Mouse (Mus musculus): Measurements from ENCODE around the gene Xrcc1. TPM values are rescaled to one million over a fixed set of nuclear protein-coding genes. Genes with fewer than 3 reads are reported as not detected.
"Not testable (repeated sequence)": the region's sequence is repeated elsewhere in the genome, so short reads cannot be mapped to it uniquely, and the experiment has no call there.

The Xrcc1 gene
- polyA plus RNA-seq, 1 experiment = 32.5 TPM

DNA sequence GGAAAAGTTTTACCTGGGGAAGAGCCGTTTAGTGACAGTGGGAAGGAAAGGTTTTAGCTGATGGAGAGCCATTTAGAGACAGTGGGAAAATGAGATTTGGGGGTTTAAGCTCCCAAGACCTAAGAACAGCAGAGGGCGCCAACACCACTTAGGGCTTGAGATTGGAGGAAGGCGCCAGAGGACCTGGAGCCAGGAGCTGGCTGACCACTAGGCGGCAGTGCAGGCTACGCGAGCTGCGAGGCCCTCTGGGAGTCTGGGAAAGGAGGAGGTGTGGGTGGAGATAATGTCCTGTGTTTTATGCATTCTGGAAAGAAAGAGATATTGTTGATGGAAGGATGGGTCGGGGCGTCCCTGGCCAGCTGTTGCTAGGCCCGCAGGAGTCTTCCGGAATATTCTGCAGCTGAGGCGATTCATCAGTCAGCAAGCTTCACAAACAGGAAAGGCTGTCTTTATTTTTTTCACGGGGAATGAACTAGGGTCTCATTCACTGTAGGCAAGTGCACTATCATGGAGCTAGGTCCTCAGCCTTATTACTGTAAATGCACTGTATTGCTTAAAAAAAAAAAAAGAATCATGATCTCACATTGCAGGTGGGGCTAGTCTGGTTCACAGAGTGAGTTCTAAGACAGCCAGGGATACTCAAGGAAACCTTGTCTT is 55.0 kb downstream of the Xrcc1 start:
- DNase-seq (ENCODE audit: low spot score) = peak; percentile 89

DNA sequence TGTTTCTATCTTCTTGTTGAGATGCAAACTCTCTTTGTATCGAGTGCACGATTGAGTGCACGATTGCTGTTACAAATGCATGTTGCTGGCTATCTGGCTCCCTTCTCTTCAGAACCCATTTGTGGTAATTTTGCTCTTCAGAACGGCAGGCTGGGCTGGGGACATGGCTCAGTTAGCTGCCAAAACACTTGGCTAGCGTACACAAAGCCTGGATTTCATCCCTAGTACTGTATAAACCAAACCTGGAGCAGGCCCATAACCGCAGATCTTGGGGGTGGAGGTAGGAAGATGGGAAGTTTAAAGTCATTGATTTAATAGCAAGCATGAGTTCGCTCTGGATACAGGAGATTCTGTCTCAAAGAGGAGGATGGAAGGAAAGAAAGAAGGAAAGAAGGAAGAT is 59.5 kb downstream of the Xrcc1 start:
- no peak for DNase-seq (ENCODE audit: low spot score)

DNA sequence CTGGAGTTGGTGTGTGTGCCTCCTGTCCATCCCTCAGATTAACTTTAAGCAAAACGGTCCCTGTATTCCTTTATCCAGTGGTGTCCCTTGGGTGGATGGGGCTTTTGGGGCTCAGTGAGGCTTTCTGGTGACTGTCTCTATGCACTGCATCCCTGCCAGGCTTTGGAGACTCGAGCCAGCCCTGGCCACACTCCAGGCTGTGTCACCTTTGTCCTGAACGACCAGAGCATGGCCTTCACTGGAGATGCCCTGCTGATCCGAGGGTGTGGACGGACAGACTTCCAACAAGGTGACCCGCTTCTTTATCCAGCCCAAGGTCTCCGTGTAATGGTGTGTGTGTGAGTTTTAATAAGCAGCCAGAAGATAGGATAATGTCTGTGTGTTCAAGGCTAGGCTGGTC is 60.0 kb downstream of the Xrcc1 start:
- no peak for DNase-seq (ENCODE audit: low spot score)

DNA sequence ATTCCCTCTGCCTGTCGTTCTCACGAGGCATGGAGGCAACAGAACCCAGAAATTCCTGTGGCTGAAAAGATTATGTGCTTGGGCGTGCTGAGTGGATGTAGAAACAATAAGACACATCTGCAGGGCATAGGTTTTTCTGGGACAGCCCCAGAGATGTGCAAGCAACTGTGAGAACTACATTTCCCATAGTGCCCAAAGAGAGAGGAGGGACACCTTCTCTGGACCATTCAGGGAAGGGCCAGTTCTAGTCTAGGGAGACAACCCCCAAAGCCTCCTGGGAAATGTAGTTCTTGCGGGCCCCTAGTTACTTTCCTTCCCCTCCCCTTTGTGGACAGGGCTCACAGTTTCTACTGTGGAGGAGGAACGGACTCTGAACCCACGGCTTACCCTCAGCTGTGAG is 61.9 kb downstream of the Xrcc1 start:
- DNase-seq (ENCODE audit: low spot score) = no peak

DNA sequence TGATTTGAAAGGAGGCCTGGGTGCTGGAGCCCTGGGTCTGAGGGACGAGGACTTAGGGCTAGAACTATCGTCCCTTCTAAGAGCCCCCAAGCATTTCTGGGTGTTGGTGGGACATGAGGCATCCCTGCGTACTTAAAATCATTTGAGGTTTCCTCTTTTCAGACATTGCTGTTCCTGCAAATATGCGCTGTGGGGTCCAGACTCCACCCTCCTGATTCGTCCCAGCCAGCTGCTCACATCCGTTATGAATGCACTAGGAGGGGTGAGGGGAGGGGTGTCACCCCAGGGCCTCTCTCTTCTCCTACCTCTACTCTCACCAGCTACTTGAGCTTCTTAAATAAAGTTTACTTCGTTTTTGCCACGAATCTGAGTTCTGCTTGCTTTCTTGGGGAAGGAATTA is 62.5 kb downstream of the Xrcc1 start:
- no peak for DNase-seq (ENCODE audit: low spot score)

DNA sequence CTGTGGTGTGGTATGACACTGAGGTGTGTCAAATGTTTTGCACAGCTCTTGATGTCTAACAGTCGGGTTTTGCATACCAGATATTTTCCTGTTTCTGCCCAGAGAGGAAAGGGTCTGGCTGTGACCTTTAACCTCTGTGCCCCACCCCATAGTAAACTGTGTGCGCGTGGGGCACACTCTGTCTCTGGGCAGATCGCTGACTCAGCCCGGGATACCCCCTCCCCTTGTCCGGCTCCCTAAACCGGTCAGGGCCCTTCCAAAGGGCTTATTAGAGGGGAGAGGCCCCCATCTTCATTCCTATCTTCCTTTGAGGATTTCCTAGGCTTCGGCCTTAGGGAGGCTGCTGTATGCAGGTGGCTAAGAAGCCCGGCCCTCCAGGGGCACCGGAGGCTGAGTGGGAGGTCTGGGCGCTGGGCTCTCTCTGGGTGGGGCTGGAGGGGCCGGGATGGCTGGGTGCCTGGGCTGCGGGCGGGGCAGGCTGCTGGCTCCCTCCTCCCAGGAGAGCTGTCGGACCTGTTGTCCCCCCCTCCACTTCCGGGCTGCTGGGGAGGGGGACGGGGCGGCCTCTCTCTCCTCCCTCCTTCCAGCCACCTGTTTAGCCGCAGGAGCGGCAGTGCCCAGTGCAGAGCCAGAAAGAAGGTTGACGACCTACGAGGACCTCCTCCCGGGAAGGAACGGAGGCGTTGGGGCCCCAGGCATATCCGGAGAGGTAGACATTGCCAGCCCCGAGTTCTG is 64.2 kb downstream of the Xrcc1 start, which contains the start of gene Phldb3:
Gene Phldb3, plus strand, starts transcription at position 620 of the 735 bp plus-strand sequence.
- DNase-seq (ENCODE audit: low spot score) = peak; percentile 63

DNA sequence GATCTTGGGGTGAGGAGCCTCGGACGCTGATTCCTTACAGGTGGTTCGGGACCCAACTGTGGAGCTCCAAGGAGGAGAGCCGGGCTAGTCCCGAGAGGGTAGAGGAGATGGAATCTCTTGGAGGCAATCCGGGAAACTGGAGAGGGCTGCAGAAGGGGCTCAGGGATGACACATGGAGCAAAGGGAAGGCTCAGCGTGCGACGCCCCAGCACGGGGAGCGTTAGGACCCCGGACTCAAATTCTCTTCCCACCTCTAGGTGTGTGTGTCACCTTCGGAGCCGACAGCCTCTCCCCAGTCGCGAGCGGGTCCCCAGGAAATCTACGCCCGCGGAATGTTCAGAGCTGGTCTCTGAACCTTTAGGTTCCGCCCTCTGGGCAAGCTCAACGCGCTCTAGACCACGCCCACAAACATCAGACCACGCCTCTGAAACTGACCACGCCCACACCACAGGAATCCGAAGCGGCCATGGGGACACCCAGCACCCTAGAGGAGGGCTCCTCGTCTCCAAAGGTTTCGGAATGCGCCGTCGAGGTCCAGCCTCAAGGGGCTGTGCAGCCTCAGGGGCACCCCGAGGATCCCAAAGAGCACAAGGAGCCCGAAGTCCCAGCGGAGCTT is 64.9 kb downstream of the Xrcc1 start:
- peak; percentile 80 for DNase-seq (ENCODE audit: low spot score)

DNA sequence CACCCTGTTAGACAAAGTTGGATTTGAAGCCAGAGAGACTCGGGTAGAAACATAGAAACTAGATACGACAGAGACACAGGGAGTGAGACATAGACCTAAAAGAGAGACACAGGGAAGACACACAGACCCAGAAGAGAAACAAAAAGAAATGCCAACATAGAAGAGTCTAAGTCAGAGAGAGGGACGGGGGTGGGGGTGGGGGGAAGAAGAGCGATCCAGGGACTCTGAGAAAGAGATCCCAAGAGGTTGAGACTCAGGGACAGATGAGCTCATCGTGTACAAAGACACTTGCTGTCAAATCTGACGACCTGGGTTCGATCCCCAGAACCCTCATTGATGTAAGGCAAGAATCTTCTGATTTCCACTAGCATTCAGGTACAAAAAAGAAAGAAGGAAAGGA is 65.6 kb downstream of the Xrcc1 start:
- DNase-seq (ENCODE audit: low spot score) = no peak

DNA sequence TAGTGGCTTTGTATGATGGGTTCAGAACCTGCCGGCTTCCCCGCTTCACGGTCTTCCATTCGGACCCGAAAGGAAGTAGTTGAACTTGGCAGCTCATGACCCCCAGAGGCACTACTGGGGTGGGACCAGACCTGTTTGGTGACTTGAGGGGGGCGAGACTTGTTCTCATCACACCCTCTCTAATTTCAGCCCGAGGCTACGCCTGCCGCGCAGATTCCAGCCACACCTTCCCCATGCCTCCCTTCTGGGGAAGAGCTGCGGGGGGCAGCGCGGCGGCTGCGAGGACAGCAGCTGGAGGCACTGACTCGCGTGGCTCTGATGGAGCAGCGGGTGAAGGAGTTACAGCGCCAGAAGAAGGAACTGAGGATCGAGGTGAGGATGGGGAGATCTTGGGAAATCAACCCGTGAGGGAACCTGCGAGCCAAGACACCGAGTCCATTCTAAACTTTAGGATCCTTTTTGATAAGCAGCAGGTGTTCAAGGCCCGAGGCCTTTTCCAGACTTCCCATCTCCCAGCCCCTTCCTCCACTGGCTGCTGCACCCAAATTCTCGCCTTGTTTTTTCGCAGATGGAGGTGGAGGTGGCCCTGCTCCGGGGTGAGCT is 66.3 kb downstream of the Xrcc1 start:
- no peak for DNase-seq (ENCODE audit: low spot score)

DNA sequence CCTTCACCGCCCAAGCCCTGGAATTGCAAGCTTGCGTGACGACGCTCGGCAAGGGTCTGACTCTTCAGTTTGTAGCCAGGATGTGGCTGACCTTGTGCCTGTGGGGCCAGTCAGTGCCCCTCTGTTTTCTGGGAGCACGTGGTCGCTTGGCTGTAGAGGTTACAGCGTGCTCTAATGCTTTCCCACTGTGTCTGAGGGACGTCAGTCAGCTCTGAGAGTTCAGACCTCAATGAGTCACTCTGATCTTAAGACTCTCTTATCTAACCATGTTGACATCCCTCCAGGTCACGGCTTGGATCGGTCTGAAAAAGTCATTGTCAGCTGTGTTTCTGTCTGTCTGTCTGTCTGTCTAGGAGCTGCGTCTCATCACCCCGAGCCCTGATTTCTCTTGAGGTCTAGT is 68.7 kb downstream of the Xrcc1 start:
- DNase-seq (ENCODE audit: low spot score) = no peak

DNA sequence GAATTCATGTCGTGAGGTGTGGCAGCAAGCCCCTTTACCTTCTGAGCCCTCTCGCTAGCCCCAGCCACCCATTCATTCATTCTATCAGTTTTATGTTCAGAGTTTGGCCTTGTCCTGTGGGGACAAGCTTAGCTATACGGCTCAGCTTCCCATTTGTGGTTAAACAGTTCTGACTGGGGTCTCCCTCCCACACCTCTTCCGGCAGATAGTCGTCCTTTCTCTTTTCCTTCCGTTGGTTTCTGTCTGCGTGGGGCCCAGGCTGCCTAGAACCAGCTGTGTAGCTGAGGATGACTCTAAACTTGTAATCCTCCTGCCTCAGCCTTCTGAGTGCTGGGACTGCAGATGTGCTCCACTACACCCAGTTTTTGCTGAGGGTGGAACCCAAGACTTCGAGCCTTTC is 71.7 kb downstream of the Xrcc1 start:
- no peak for DNase-seq (ENCODE audit: low spot score)

DNA sequence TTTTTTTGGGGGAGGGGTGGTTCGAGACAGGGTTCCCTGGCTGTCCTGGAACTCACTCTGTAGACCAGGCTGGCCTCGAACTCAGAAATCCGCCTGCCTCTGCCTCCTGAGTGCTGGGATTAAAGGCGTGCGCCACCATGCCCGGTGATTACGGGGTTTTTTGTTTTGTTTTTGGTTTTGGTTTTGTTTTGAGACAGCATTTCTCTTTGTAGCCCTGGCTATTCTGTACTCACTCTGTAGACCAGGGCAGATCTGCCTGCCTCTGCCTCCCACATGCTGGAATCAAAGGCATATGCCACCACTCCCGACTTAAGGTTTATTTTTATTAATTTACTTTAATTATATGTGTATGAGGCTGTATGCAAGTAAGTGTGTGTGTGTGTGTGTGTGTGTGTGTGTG is 72.3 kb downstream of the Xrcc1 start:
- DNase-seq (ENCODE audit: low spot score) = not testable (repeated sequence)

DNA sequence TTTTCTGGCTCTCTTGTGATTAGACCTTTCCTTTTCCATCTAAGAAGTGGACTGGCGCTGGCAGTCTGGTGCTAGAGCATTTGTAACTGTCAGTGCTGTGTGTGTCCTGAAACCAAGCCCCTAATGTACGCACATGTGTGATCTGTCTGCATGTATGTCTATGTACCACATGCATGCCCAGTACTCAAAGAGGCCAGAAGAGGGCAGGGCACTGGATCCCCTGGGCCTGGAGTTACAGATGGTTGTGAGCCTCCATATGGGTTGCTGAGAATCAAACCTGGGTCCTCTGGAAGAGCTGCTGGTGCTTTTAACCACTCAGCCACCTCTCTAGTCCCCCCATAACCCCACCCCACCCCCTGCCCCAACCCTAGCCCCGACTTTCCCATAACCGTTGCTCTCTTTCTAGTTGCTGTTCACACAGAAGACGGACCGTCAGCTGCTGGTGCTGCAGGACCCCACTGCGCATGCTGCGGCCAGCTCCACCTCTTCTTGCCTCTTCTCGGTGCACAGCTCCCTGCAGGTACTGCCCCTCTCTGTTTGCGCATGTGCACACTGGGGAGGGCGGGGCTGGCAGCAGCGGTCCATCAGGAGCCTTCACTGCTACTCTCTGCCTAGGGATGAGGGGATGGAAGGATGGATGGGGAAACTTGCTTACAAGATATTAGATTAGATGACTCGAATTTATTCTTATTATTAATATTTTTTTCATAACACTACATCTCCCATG is 73.7 kb downstream of the Xrcc1 start:
- DNase-seq (ENCODE audit: low spot score) = no peak

DNA sequence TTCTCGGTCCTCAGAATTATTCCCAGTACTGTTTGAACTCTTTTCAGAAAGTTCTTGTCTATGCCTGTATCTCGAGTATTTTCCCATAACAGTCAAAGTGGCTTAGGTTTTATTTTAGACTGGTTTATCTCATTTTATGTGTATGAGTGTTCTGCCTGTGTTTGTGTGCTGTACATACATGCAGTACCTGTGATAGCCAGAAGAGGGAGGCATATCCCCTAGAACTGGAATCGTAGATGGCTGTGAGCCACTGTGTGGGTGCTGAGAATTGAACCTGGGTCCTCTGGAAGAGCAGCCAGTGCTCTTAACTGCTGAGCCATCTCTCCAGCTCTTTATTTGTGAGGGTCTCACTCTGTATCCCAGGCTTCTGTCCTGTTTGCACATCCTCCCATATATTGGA is 75.1 kb downstream of the Xrcc1 start:
- no peak for DNase-seq (ENCODE audit: low spot score)

DNA sequence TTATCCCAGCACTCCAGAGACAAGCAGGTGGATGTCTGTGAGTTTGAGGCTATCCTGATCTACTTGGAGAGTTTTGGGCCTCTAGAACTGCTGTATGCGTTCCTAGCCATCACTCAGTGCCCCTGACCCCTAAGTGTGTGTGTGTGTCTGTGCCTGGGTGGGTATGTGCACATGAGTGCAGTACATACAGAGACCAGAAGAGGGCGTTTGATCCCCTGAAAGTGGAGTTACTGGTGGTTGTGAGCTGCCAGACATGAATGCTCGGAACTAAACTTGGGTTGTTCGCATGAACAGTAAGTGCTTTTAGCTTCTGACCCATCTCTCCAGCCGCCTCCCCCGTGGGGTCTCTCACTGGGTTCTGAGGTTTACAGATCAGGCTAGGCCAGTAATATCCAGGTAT is 76.9 kb downstream of the Xrcc1 start:
- no peak for DNase-seq (ENCODE audit: low spot score)

Other genes with a start within 250 kb of the Xrcc1 start
- 16.1 and 18.1 TPM in 2 replicates for gene Zfp61, start 245.1 kb upstream of the Xrcc1 start, polyA plus RNA-seq (2012; rRNA removed)
- 10.5 and 11.0 TPM in 2 replicates for gene Zfp94, start 229.6 kb upstream of the Xrcc1 start, polyA plus RNA-seq (2012; rRNA removed)
- gene Tescl, start 212.4 kb upstream of the Xrcc1 start, polyA plus RNA-seq (2012; rRNA removed) = 0.19 TPM in 2 replicates
- gene Lypd5, start 197.1 kb upstream of the Xrcc1 start, polyA plus RNA-seq (2012; rRNA removed) = not detected in 2 replicates
- gene Kcnn4, start 176.0 kb upstream of the Xrcc1 start, polyA plus RNA-seq (2012; rRNA removed) = 47.4 and 50.6 TPM in 2 replicates
- 37.6 and 37.7 TPM in 2 replicates for gene Smg9, start 146.7 kb upstream of the Xrcc1 start, polyA plus RNA-seq (2012; rRNA removed)
- gene Irgc1, start 94.0 kb upstream of the Xrcc1 start, polyA plus RNA-seq (2012; rRNA removed) = 0.03 TPM in 1 of 2 replicates, not detected in the other
- gene Plaur, start 83.8 kb upstream of the Xrcc1 start, polyA plus RNA-seq (2012; rRNA removed) = 18.8 and 28.9 TPM in 2 replicates
- gene Cadm4, start 64.3 kb upstream of the Xrcc1 start, polyA plus RNA-seq (2012; rRNA removed) = 10.0 and 19.2 TPM in 2 replicates
- gene Zfp428, start 39.3 kb upstream of the Xrcc1 start, polyA plus RNA-seq (2012; rRNA removed) = 10.0 and 10.7 TPM in 2 replicates
- not detected in 2 replicates for gene AC161166.1, start 33.8 kb upstream of the Xrcc1 start, polyA plus RNA-seq (2012; rRNA removed)
- 10.8 and 12.4 TPM in 2 replicates for gene Irgq, start 15.6 kb upstream of the Xrcc1 start, polyA plus RNA-seq (2012; rRNA removed)
- gene Pinlyp, start 171 bp upstream of the Xrcc1 start, polyA plus RNA-seq (2012; rRNA removed) = 0.10 and 0.21 TPM in 2 replicates
- gene Ethe1, start 41.3 kb downstream of the Xrcc1 start, polyA plus RNA-seq (2012; rRNA removed) = 59.0 and 67.0 TPM in 2 replicates
- 0.44 and 0.83 TPM in 2 replicates for gene Zfp575, start 41.4 kb downstream of the Xrcc1 start, polyA plus RNA-seq (2012; rRNA removed)
- gene Phldb3, start 64.5 kb downstream of the Xrcc1 start, polyA plus RNA-seq (2012; rRNA removed) = 6.8 and 7.9 TPM in 2 replicates
- 47.0 and 53.2 TPM in 2 replicates for gene Lypd3, start 90.3 kb downstream of the Xrcc1 start, polyA plus RNA-seq (2012; rRNA removed)
- gene Tex101, start 130.4 kb downstream of the Xrcc1 start, polyA plus RNA-seq (2012; rRNA removed) = not detected in 2 replicates
- gene BC049730, start 163.0 kb downstream of the Xrcc1 start, polyA plus RNA-seq (2012; rRNA removed) = not detected in 2 replicates
- not detected in 2 replicates for gene Gm4763, start 180.6 kb downstream of the Xrcc1 start, polyA plus RNA-seq (2012; rRNA removed)
- 0.04 and 0.07 TPM in 2 replicates for gene Cd177, start 214.0 kb downstream of the Xrcc1 start, polyA plus RNA-seq (2012; rRNA removed)
- not detected in 2 replicates for gene Ceacam10, start 230.9 kb downstream of the Xrcc1 start, polyA plus RNA-seq (2012; rRNA removed)

Data from urinary bladder, adult 2 months (tissue).